Mouse (Mus musculus): ENCODE results near the gene Klrk1.
"Not testable (repeated sequence)": the region's sequence is repeated elsewhere in the genome, so short reads cannot be mapped to it uniquely, and the experiment has no call there.

Gene Klrk1

DNA sequence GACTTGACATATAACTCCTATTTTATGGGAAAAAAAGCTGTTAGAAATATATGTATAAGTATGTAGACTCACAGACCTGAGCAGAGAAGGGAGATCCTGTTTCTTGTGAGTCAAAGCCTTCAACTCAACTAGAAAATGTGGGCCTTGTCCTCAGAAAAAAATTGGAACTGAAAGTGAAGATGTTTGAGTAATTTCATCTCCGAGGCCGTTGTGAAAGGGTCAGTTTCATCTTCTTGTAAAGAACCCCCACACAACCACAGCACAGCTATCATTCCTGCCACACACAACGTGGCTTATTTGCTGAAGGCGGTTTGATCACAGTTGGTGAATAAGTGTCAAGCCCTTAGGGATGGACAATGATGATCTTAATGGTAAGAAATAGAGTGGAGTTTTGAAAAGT, at the start of gene Klrk1:
Gene Klrk1, minus strand, starts transcription at position 130 of the 400 bp plus-strand sequence.
- no peak for DNase-seq (ENCODE audit: low spot score)

GRCm38 (mm10) chr6:129661301-129661700, 37.6 kb upstream of the Klrk1 start:
- DNase-seq (ENCODE audit: low spot score) = not testable (repeated sequence)

DNA sequence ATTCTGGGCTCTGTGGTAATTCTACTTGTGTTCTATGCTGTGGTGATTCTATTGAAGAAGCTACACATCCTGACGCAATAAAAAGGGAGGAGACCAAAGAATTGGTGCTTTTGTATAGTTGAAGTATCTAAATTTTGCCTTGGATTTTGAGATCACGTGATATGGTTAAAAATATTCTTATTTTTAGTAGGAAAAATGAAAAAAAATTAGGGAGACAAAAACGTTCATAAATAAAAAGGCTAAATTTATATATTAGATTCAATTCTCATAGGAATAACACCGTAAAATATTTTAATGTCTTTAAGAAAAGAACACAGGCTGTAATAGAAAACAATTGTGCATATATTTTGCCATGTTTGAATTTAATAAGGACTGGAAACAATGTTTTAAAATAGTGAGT, 36.9 kb upstream of the Klrk1 start, which contains the start of gene Klrc2:
Gene Klrc2, minus strand, starts transcription at position 101 of the 400 bp plus-strand sequence.
- DNase-seq (ENCODE audit: low spot score) = not testable (repeated sequence)

DNA sequence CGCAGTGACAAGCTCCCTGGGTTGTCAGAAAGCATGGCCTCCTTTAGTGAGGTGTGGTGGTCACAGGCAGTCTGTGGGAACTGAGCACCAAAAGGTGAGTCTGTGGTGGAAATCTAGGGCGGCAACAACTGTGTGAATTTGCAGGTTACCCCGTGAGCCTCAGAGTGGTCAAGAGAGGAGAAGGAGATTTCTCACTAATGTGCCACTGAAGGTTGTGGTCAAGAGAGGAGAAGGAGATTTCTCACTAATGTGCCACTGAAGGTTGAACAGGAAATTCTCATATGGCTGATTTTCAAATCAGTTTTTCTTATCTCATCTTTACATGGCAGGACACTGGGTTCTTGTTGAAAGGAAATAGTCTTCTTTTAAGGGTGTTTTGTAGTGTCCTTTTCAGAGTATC, 20.4 kb upstream of the Klrk1 start:
- not testable (repeated sequence) for DNase-seq (ENCODE audit: low spot score)

DNA sequence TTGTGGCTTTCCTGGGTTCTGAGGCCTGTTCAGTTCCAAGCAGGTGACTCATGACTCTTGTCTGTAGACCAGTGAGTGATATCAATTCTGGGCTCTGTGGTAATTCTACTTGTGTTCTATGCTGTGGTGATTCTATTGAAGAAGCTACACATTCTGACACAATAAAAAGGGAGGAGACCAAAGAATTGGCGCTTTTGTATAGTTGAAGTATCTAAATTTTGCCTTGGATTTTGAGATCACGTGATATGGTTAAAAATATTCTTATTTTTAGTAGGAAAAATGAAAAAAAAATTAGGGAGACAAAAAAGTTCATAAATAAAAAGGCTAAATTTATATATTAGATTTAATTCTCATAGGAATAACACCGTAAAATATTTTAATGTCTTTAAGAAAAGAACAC, 19.6 kb upstream of the Klrk1 start, which contains the start of gene Klrc3:
Gene Klrc3, minus strand, starts transcription at position 101 of the 400 bp plus-strand sequence.
- DNase-seq (ENCODE audit: low spot score) = not testable (repeated sequence)

- DNase-seq (ENCODE audit: low spot score) = not testable (repeated sequence)
Measured at GRCm38 (mm10) chr6:129631046-129631445, 7.4 kb upstream of the Klrk1 start.

GRCm38 (mm10) chr6:129608372-129608771, 15.3 kb downstream of the Klrk1 start:
- DNase-seq (ENCODE audit: low spot score) = no peak

DNA sequence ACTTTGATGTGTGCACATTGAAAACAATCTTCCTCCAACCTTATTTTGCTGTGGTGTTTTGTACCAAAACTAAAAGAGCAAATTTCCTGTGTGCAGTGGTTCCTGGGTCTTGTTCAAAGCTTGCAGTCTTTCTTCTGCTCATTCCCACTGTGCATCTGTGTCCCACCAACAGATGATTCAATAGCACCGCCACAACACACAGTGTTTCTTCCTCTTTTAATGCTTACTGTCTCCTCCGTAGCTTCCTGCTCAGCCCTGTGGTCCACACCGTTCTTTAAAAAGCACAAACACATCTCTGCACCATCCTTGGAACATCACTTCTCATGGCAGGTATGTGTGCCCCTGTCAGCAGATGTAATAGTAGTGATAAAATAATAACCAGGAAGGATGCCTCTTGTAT, 32.2 kb downstream of the Klrk1 start, which contains the start of gene Klrd1:
Gene Klrd1, plus strand, starts transcription at position 275 of the 400 bp plus-strand sequence.
- no peak for DNase-seq (ENCODE audit: low spot score)

DNA sequence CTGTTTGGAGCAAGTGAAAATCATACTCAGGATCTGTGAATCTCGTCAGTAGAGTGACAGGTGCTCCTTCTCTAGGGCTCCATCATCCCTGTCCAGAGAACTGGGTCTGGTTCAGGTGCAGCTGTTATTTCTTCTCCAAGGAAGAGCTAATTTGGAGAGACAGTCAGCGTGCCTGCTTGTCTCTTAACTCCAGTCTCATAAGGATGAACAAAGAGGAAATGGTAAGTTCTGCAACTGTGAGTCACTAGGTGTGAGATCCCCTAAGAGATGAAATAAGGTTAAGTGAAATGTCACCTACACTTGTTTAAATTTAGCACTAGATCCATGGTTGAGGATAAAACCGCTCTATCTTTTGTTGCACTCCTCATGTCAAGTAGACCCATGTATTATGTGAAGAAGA, 40.6 kb downstream of the Klrk1 start:
- no peak for DNase-seq (ENCODE audit: low spot score)

DNA sequence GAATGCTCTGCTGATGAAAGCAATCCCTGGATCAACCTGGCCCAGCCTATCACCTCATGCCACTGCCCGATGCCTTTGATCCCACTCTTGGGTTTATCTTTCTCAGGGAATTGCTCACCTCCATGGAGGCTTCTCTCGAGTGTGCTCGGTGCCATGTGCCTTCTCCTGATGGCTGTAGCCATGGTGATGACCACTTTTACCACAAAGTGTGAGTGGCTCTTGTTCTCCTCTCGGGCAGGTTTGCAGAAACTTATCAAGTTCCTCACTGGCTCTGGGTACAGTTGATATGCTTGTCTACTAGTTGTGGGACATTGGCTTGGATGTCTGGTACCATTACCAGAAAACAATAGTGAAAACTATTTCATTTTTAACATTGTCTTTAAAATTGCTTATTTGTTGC, 41.8 kb downstream of the Klrk1 start:
- DNase-seq (ENCODE audit: low spot score) = no peak

- DNase-seq (ENCODE audit: low spot score) = peak; percentile 10
Measured at GRCm38 (mm10) chr6:129581274-129581673, 42.4 kb downstream of the Klrk1 start.

- no peak for DNase-seq (ENCODE audit: low spot score)
Measured at GRCm38 (mm10) chr6:129577605-129578004, 46.1 kb downstream of the Klrk1 start, which contains the start of gene Klre1. Gene Klre1, plus strand, starts transcription at chr6:129577905.

DNA sequence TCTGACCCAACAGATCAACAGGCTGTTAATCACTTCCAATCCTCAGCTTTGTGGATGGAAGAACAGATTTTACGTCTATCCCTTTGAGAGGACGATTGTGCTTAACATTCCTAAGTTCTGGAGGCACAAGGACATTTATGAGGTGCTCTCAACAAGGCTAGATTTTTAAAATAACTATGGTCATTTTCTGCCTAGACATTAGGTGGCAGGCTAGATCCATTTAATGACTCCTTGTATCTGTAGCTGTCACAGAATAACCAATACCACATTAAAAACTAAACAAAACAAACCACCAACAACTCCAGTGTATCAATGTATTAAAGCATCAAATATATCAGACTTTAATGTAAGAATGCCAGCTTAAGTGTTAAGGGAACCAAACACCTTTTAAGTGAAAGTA, 48.3 kb downstream of the Klrk1 start:
- DNase-seq (ENCODE audit: low spot score) = no peak

GRCm38 (mm10) chr6:129565257-129565656, 58.4 kb downstream of the Klrk1 start:
- DNase-seq (ENCODE audit: low spot score) = no peak

Data from layer of hippocampus, adult 11-12 months (tissue).